Mouse (Mus musculus): Measurements from ENCODE around the gene Lyst. TPM values are rescaled to one million over a fixed set of nuclear protein-coding genes. Genes with fewer than 3 reads are reported as not detected.

Lyst gene
- total and polyA plus RNA-seq, 2 experiments from 2014 or later: 1.9 to 6.3 TPM

- no peak for ATAC-seq (ENCODE audit: insufficient read depth, low read depth)
- Histone ChIP-seq H3K27ac (ENCODE audit: low read depth) (no peak overlapping the region), H3K9me3 (replicated peaks; ENCODE audit: control insufficient read depth, low read length) (no peaks in the 10 kb centered on the region), H3K4me1 (ENCODE audit: control insufficient read depth, insufficient read depth) (peaks cover 7% of the 10 kb centered on the region; the same call in 1 of the 2 replicates), H3K36me3 (replicated peaks; ENCODE audit: control insufficient read depth, insufficient read depth, low read length) (no peaks in the 10 kb centered on the region), H3K27me3 (ENCODE audit: control insufficient read depth, insufficient read depth, low read length) (no peaks in the 10 kb centered on the region), H3K4me3 (ENCODE audit: low read depth, low read length) (no peak overlapping the region), H3K9ac (replicated peaks; ENCODE audit: low read depth, low read length) (no peak overlapping the region), H3K4me2 (ENCODE audit: low read depth, low read length) (no peak overlapping the region)
- TF ChIP-seq CTCF (IDR thresholded peaks at IDR 0.05; ENCODE audit: low read depth) (no peak), EP300 (IDR thresholded peaks at IDR 0.05; ENCODE audit: low read depth) (no peak)
- no peak for DNase-seq (ENCODE audit: low spot score)
- WGBS: 56% methylated on average over 9 of the region's 9 CpGs
Observed at GRCm38 (mm10) chr13:13549687-13550660, 40.2 kb upstream of the Lyst start.

DNA sequence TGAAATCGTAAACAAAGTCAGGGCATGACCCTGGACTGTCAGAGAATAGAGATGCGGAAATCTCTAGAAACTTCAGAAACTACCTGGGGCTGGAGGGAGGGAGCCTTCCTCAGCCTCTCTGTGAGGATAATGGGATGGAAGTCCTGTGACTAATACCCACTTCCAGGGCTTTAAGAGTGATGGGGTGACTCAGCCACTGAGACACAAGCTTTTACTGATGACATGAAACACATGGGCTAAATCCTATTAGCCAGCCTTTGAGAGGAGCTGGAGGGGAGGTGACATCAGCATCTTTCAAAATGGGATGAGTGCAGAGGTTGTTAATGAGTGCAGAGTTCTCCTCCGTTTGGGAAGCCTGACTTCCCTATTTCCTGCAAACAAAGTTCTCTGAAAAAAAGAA lies 38.2 kb upstream of the Lyst start:
- Histone ChIP-seq H3K9me3 (replicated peaks; ENCODE audit: control insufficient read depth, low read length) (no peaks in the 10 kb centered on the region), H3K4me1 (ENCODE audit: control insufficient read depth, insufficient read depth) (peaks cover 7% of the 10 kb centered on the region; the same call in 1 of the 2 replicates), H3K4me2 (ENCODE audit: low read depth, low read length) (no peak overlapping the region), H3K27me3 (ENCODE audit: control insufficient read depth, insufficient read depth, low read length) (no peaks in the 10 kb centered on the region), H3K9ac (replicated peaks; ENCODE audit: low read depth, low read length) (no peak overlapping the region), H3K27ac (ENCODE audit: low read depth) (no peak overlapping the region), H3K4me3 (ENCODE audit: low read depth, low read length) (no peak overlapping the region), H3K36me3 (replicated peaks; ENCODE audit: control insufficient read depth, insufficient read depth, low read length) (no peaks in the 10 kb centered on the region)
- DNase-seq (ENCODE audit: low spot score) (no peak), ATAC-seq (ENCODE audit: insufficient read depth, low read depth) (no peak)
- 49% methylated on average over 3 of the region's 3 CpGs for WGBS
- TF ChIP-seq CTCF (IDR thresholded peaks at IDR 0.05; ENCODE audit: low read depth) (no peak), EP300 (IDR thresholded peaks at IDR 0.05; ENCODE audit: low read depth) (no peak)

DNA sequence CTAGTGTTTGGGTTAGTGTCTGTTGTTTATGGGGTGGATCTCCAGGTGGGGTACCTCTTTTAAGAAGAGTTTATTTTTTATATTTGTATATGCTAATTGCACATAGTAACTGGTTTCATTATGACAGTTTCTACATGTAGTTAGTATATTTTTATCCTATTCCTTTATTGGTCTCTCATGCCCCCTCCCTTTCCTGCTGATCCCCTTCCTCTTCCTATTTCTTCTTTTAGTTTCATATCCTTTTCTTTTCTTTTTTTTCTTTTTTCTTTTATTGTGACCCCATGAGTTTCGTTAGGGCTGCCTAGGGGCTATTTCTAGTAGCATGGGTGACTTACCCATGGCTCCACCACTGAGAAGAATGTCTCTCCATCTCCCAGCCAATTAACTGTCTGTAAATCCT lies 36.5 kb upstream of the Lyst start:
- H3K9me3 ChIP-seq (replicated peaks; ENCODE audit: control insufficient read depth, low read length): no peaks in the 10 kb centered on the region
- H3K36me3 ChIP-seq (replicated peaks; ENCODE audit: control insufficient read depth, insufficient read depth, low read length): no peaks in the 10 kb centered on the region
- H3K4me1 ChIP-seq (ENCODE audit: control insufficient read depth, insufficient read depth): peaks cover 7% of the 10 kb centered on the region; the same call in 1 of the 2 replicates
- ATAC-seq (ENCODE audit: insufficient read depth, low read depth) (no peak), DNase-seq (ENCODE audit: low spot score) (no peak)
- no peak overlapping the region for H3K9ac ChIP-seq (replicated peaks; ENCODE audit: low read depth, low read length)
- TF ChIP-seq CTCF (IDR thresholded peaks at IDR 0.05; ENCODE audit: low read depth): no peak
- TF ChIP-seq EP300 (IDR thresholded peaks at IDR 0.05; ENCODE audit: low read depth): no peak
- WGBS: 37% methylated on average over 1 of the region's 1 CpGs
- no peak overlapping the region for H3K4me2 ChIP-seq (ENCODE audit: low read depth, low read length)
- no peak overlapping the region for H3K27ac ChIP-seq (ENCODE audit: low read depth)
- H3K4me3 ChIP-seq (ENCODE audit: low read depth, low read length): no peak overlapping the region
- H3K27me3 ChIP-seq (ENCODE audit: control insufficient read depth, insufficient read depth, low read length): no peaks in the 10 kb centered on the region

- TF ChIP-seq CTCF (IDR thresholded peaks at IDR 0.05; ENCODE audit: low read depth) (no peak), EP300 (IDR thresholded peaks at IDR 0.05; ENCODE audit: low read depth) (no peak)
- WGBS: 88% methylated on average over 3 of the region's 3 CpGs
- Histone ChIP-seq H3K4me2 (ENCODE audit: low read depth, low read length) (no peak overlapping the region), H3K36me3 (replicated peaks; ENCODE audit: control insufficient read depth, insufficient read depth, low read length) (no peaks in the 10 kb centered on the region), H3K4me1 (ENCODE audit: control insufficient read depth, insufficient read depth) (peaks cover 3% of the 10 kb centered on the region; the same call in 1 of the 2 replicates), H3K27ac (ENCODE audit: low read depth) (no peak overlapping the region), H3K9me3 (replicated peaks; ENCODE audit: control insufficient read depth, low read length) (no peaks in the 10 kb centered on the region), H3K27me3 (ENCODE audit: control insufficient read depth, insufficient read depth, low read length) (no peaks in the 10 kb centered on the region), H3K9ac (replicated peaks; ENCODE audit: low read depth, low read length) (no peak overlapping the region), H3K4me3 (ENCODE audit: low read depth, low read length) (no peak overlapping the region)
- DNase-seq (ENCODE audit: low spot score): no peak
- no peak for ATAC-seq (ENCODE audit: insufficient read depth, low read depth)
Observed at GRCm38 (mm10) chr13:13555196-13555595, 35.0 kb upstream of the Lyst start.

DNA sequence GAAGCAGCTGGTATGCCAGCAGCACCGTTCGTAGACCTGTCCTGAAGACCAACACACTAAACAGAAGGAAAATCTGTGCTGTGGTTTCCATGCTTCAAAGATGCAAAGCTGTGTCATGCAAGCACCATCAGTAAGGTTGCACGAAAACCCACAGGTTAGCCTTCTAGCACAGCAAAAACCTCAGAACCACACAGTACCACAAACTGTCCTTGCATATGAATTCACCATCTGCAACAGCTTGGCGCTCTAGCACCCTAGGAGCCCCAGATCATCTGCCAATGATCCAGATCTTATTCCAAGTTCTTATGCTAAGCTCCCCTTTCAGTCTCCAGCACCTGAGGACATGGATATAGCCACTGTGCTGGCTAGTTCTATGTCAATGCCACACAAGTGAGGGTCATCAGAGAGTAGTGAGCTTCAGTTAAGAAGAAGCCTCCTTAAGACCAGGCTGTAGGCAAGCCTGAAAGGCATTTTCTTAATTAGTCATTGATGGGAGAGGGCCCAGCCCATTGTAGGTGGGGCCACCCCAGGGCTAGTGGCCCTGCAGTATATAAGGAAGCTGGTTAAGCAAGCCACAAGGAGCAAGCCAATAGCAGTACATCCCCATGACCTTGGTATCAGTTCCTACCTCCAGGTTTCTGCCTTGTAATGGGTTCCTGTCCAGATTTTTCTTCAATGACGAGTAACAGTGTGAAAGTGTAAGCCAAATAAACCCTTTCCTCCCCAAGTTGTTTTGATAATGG lies 33.0 kb upstream of the Lyst start:
- H3K36me3 ChIP-seq (replicated peaks; ENCODE audit: control insufficient read depth, insufficient read depth, low read length): no peaks in the 10 kb centered on the region
- DNase-seq (ENCODE audit: low spot score) (no peak), ATAC-seq (ENCODE audit: insufficient read depth, low read depth) (no peak)
- H3K4me3 ChIP-seq (ENCODE audit: low read depth, low read length): no peak overlapping the region
- 76% methylated on average over 5 of the region's 5 CpGs for WGBS
- H3K27ac ChIP-seq (ENCODE audit: low read depth): no peak overlapping the region
- H3K9me3 ChIP-seq (replicated peaks; ENCODE audit: control insufficient read depth, low read length): no peaks in the 10 kb centered on the region
- H3K27me3 ChIP-seq (ENCODE audit: control insufficient read depth, insufficient read depth, low read length): no peaks in the 10 kb centered on the region
- no peak overlapping the region for H3K9ac ChIP-seq (replicated peaks; ENCODE audit: low read depth, low read length)
- H3K4me2 ChIP-seq (ENCODE audit: low read depth, low read length): no peak overlapping the region
- TF ChIP-seq CTCF (IDR thresholded peaks at IDR 0.05; ENCODE audit: low read depth) (no peak), EP300 (IDR thresholded peaks at IDR 0.05; ENCODE audit: low read depth) (no peak)
- no peaks in the 10 kb centered on the region; the same call in 1 of the 2 replicates for H3K4me1 ChIP-seq (ENCODE audit: control insufficient read depth, insufficient read depth)

Data from heart, postnatal 0 days (tissue).